Comparison of ENCODE assay signal across 11 mouse cellular contexts in the genomic region with DNA sequence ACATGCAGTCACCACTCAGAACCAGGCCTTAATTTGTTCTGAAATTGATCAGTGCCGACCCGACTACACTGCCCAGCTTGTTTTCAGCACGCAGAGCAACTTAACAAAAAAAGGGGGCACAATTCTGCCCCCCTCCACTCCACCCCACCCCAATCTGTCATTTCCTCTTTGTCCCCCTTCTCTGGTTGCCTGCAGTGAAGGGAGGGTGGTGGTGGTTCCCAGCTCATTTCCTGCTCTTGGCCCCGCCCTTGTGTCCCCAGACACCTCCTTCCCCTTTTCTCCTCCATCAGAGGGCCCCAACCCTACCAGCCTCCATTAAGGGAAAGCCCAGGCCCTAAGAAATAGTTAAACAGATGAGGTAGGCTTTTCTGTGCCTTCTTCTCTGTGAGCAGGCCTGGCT. TPM values are rescaled to one million over a fixed set of nuclear protein-coding genes. Genes with fewer than 3 reads are reported as not detected.
DNase-seq lines count a peak whose midpoint lies in the region; ATAC-seq lines count a peak whose summit lies in the region.
"Had no signal": no experiment of that assay in that cellular context is flagged by ENCODE, and none has a peak within 500 bp of the region (broad histone marks: within the 10 kb centered on the region; RNA-seq: fewer than 3 reads in every experiment).

No protein-coding gene starts in this region.

- no peak overlapping the region for H3K27ac ChIP-seq in heart, embryonic 10.5 days
- H3K27ac ChIP-seq in hindbrain, embryonic 14.5 days: no peak overlapping the region
- H3K27ac ChIP-seq: hindbrain, embryonic 13.5 days; midbrain, embryonic 12.5 days had no signal

- H3K4me2 ChIP-seq in hindbrain, embryonic 14.5 days (replicated peaks): no peak overlapping the region
- H3K4me2 ChIP-seq: hindbrain, embryonic 13.5 days; midbrain, embryonic 12.5 days had no signal

- H3K9me3 ChIP-seq in heart, embryonic 10.5 days: no peaks in the 10 kb centered on the region
- no peaks in the 10 kb centered on the region for H3K9me3 ChIP-seq in hindbrain, embryonic 14.5 days (ENCODE audit: control insufficient read depth, low read length)
- H3K9me3 ChIP-seq: hindbrain, embryonic 13.5 days; midbrain, embryonic 12.5 days had no signal

- WGBS in heart, embryonic 10.5 days: 74% methylated on average over 4 of the region's 4 CpGs
- 89% methylated on average over 4 of the region's 4 CpGs for WGBS in hindbrain, embryonic 14.5 days

- H3K36me3 ChIP-seq in heart, embryonic 10.5 days: no peaks in the 10 kb centered on the region
- H3K36me3 ChIP-seq in hindbrain, embryonic 14.5 days (replicated peaks; ENCODE audit: control insufficient read depth, insufficient read depth): no peaks in the 10 kb centered on the region
- H3K36me3 ChIP-seq: hindbrain, embryonic 13.5 days; midbrain, embryonic 12.5 days had no signal

- H3K4me1 ChIP-seq in heart, embryonic 10.5 days: peaks cover 6% of the 10 kb centered on the region; the same call in 1 of the 2 replicates
- no peaks in the 10 kb centered on the region for H3K4me1 ChIP-seq in hindbrain, embryonic 14.5 days (replicated peaks; ENCODE audit: control insufficient read depth, insufficient read depth, low read length)
- H3K4me1 ChIP-seq: midbrain, embryonic 12.5 days had no signal

- ATAC-seq in megakaryocyte, adult 5-6 weeks (ENCODE audit: poor library complexity, severe bottlenecking): peak; percentile 70
- ATAC-seq in hindbrain, embryonic 14.5 days (ENCODE audit: low FRiP score): no peak
- ATAC-seq: Patski had no signal

- no peak overlapping the region for H3K4me3 ChIP-seq in heart, embryonic 10.5 days
- H3K4me3 ChIP-seq in hindbrain, embryonic 14.5 days (replicated peaks; ENCODE audit: low read length): no peak overlapping the region
- H3K4me3 ChIP-seq: hindbrain, embryonic 13.5 days; midbrain, embryonic 12.5 days had no signal

- DNase-seq in heart, adult 8-10 months (ENCODE audit: low spot score): peak; percentile 29
- DNase-seq in heart, embryonic 10.5 days (ENCODE audit: low spot score): no peak
- peak; percentile 94 for DNase-seq in induced T-regulatory cell, adult 2 months (ENCODE audit: low read depth)
- peak; percentile 84 for DNase-seq in thymus, postnatal 14 days
- DNase-seq in left cerebral cortex, adult 18-20 months (ENCODE audit: low spot score in 2 of 2): no peak
- DNase-seq in retina, embryonic 14.5 days (ENCODE audit: low spot score): no peak
- no peak for DNase-seq in hindbrain, embryonic 14.5 days (ENCODE audit: low spot score)

- H3K9ac ChIP-seq in hindbrain, embryonic 14.5 days: no peak overlapping the region
- H3K9ac ChIP-seq: hindbrain, embryonic 13.5 days; midbrain, embryonic 12.5 days had no signal

- H3K27me3 ChIP-seq in heart, embryonic 10.5 days (ENCODE audit: insufficient read depth, poor library complexity, severe bottlenecking): peaks cover 14% of the 10 kb centered on the region
- H3K27me3 ChIP-seq in hindbrain, embryonic 14.5 days (ENCODE audit: control insufficient read depth, insufficient read depth, low read length): no peaks in the 10 kb centered on the region

RNA-seq across cellular contexts. Expression of a gene that starts 1.3 kb away (rescaled TPM):
- total RNA-seq in heart, adult 8-10 months (2022): 1 to 10 TPM; 1.7 to 3.0 (median 2.0) TPM
- 0.41 and 0.95 TPM in 2 replicates for polyA plus RNA-seq in heart, embryonic 10.5 days (2016; fragmentation: Nextera tagmentation; extraction: Ambion mirVana)
- total RNA-seq in megakaryocyte, adult 5-6 weeks (2015): 95.6 and 105 TPM in 2 replicates
- total RNA-seq in megakaryocyte, adult 5-6 weeks (2017): 231 and 235 TPM in 2 replicates
- 1 to 10 TPM; 2.2 to 2.6 TPM for total RNA-seq in left cerebral cortex, adult 18-20 months (2021)
- 0.31 and 0.71 TPM in 2 replicates for polyA plus RNA-seq in hindbrain, embryonic 14.5 days (2014; fragmentation: Nextera tagmentation; extraction: Ambion mirVana)
- polyA plus RNA-seq: Patski had no signal

RNA-seq across cellular contexts. Expression of a gene that starts 20.2 kb away (rescaled TPM):
- under 1 TPM in 3 of 4 experiments, not detected in 1; 0.11 to 0.38 (median 0.25) TPM for total RNA-seq in heart, adult 8-10 months (2022)
- 0.38 and 1.3 TPM in 2 replicates for polyA plus RNA-seq in heart, embryonic 10.5 days (2016; fragmentation: Nextera tagmentation; extraction: Ambion mirVana)
- total RNA-seq in megakaryocyte, adult 5-6 weeks (2015): 0.66 and 1.2 TPM in 2 replicates
- total RNA-seq in megakaryocyte, adult 5-6 weeks (2017): 1.3 and 2.1 TPM in 2 replicates
- 1 to 10 TPM; 3.6 to 4.7 TPM for total RNA-seq in left cerebral cortex, adult 18-20 months (2021)
- polyA plus RNA-seq in hindbrain, embryonic 14.5 days (2014; fragmentation: Nextera tagmentation; extraction: Ambion mirVana): 2.3 TPM in 2 replicates

RNA-seq across cellular contexts. Expression of a gene that starts 21.0 kb away (rescaled TPM):
- 10 to 100 TPM; 43.0 to 48.4 (median 45.2) TPM for total RNA-seq in heart, adult 8-10 months (2022)
- 65.2 and 70.9 TPM in 2 replicates for polyA plus RNA-seq in heart, embryonic 10.5 days (2016; fragmentation: Nextera tagmentation; extraction: Ambion mirVana)
- 23.0 and 27.0 TPM in 2 replicates for total RNA-seq in megakaryocyte, adult 5-6 weeks (2015)
- 76.7 and 80.1 TPM in 2 replicates for total RNA-seq in megakaryocyte, adult 5-6 weeks (2017)
- total RNA-seq in left cerebral cortex, adult 18-20 months (2021): 100 to 1,000 TPM in 1 of 2 experiments, 10 to 100 TPM in 1; 99.0 to 105 TPM
- 166 and 175 TPM in 2 replicates for polyA plus RNA-seq in hindbrain, embryonic 14.5 days (2014; fragmentation: Nextera tagmentation; extraction: Ambion mirVana)

RNA-seq across cellular contexts. Expression of a gene that starts 28.6 kb away (rescaled TPM):
- 1 to 10 TPM in 3 of 4 experiments, under 1 TPM in 1; 0.75 to 2.0 (median 1.3) TPM for total RNA-seq in heart, adult 8-10 months (2022)
- 2.6 and 4.0 TPM in 2 replicates for polyA plus RNA-seq in heart, embryonic 10.5 days (2016; fragmentation: Nextera tagmentation; extraction: Ambion mirVana)
- 3.8 and 4.1 TPM in 2 replicates for total RNA-seq in megakaryocyte, adult 5-6 weeks (2015)
- total RNA-seq in megakaryocyte, adult 5-6 weeks (2017): 0.61 and 5.1 TPM in 2 replicates
- total RNA-seq in left cerebral cortex, adult 18-20 months (2021): 1 to 10 TPM; 1.4 to 2.3 TPM
- polyA plus RNA-seq in hindbrain, embryonic 14.5 days (2014; fragmentation: Nextera tagmentation; extraction: Ambion mirVana): 2.4 and 3.1 TPM in 2 replicates

RNA-seq across cellular contexts. Expression of a gene that starts 29.5 kb away (rescaled TPM):
- under 1 TPM in 1 of 4 experiments, not detected in 3; 0.16 TPM for total RNA-seq in heart, adult 8-10 months (2022)
- polyA plus RNA-seq in heart, embryonic 10.5 days (2016; fragmentation: Nextera tagmentation; extraction: Ambion mirVana): 0.87 and 1.3 TPM in 2 replicates
- 0.09 TPM in 1 of 2 replicates, not detected in the other for total RNA-seq in megakaryocyte, adult 5-6 weeks (2015)
- 0.16 and 0.59 TPM in 2 replicates for total RNA-seq in megakaryocyte, adult 5-6 weeks (2017)
- total RNA-seq in left cerebral cortex, adult 18-20 months (2021): 1 to 10 TPM; 7.1 to 8.0 TPM
- polyA plus RNA-seq in hindbrain, embryonic 14.5 days (2014; fragmentation: Nextera tagmentation; extraction: Ambion mirVana): 2.6 and 3.9 TPM in 2 replicates
- polyA plus RNA-seq: Patski had no signal

Comparison
In these comparisons a context has a peak if more than half of its experiments do, and no peak if none do; other contexts are left out.
1. DNase-seq: peak in heart, adult 8-10 months (single experiment), induced T-regulatory cell, adult 2 months (single experiment) and thymus, postnatal 14 days (single experiment); none in heart, embryonic 10.5 days (single experiment), left cerebral cortex, adult 18-20 months (0 of 2), retina, embryonic 14.5 days (single experiment) and hindbrain, embryonic 14.5 days (single experiment).
2. RNA of a gene that starts 1.3 kb away (total RNA-seq): 95.6 to 235 TPM in megakaryocyte, adult 5-6 weeks; 2.2 to 2.6 TPM in left cerebral cortex, adult 18-20 months and 1.7 to 3.0 TPM in heart, adult 8-10 months; every median in the first group is over 10 times any median in the second.